Mouse (Mus musculus): ENCODE measurements around the gene Nedd9. TPM values are rescaled to one million over a fixed set of nuclear protein-coding genes. Genes with fewer than 3 reads are reported as not detected.

Nedd9 gene
- total RNA-seq, 2 experiments from 2014 or later = 21.3 to 28.0 TPM

DNA sequence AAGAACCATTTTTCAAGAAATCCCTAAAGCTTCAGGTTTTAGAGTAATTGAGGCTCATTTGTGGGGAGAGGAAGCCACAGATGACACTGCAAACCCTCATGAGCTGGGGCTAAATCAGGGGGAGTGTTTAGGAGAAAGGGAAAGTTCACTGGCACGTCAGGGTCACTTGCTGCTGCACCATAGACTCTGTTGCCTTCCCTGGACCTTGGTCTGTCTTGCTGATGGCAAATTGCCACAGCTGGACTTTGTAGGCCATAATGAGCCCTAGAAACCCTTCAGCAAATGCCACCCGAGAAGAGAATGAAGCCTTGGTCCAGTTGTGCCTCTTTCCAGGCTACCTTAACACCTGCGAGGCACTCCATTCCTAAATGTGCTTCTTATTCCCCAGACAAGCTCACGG, 66.8 kb downstream of the Nedd9 start:
- intact Hi-C loops (cut with DNase I) = loop anchor here (1.0 kb wide), 1 partner anchor 28 kb away; no protein-coding TSS in a partner anchor
- no peak for DNase-seq

DNA sequence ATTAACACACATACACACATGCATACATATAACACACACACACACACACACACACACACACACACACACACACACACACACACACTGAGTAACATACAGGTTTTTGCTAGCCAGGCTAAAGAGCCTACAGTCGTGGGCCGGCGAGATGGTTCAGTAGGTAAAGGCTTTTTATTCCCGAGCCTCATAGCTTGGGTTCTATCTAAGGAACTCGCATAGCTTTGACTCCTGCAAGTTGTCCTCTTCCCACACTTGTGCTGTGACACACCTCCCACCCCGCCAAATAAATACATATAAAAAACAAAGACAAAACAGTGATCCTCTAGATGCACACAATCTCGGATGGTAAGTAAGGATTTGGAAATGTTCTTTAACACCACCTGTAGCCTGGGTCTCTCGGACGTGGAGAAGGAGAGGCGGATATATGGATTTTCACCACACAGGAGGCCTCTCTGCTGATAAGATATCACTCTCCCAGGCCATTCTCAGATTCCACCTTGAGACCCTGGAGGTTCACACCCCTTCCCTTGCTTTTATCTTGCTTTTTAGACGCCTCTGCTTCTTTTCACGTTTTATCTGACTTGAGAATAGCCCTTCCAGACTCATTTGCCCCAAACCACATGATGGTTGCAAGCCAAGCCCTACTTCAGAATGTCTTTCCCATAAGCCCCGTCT, 68.8 kb downstream of the Nedd9 start:
- no peak for DNase-seq
- intact Hi-C loops (cut with DNase I) = no loop called here

DNA sequence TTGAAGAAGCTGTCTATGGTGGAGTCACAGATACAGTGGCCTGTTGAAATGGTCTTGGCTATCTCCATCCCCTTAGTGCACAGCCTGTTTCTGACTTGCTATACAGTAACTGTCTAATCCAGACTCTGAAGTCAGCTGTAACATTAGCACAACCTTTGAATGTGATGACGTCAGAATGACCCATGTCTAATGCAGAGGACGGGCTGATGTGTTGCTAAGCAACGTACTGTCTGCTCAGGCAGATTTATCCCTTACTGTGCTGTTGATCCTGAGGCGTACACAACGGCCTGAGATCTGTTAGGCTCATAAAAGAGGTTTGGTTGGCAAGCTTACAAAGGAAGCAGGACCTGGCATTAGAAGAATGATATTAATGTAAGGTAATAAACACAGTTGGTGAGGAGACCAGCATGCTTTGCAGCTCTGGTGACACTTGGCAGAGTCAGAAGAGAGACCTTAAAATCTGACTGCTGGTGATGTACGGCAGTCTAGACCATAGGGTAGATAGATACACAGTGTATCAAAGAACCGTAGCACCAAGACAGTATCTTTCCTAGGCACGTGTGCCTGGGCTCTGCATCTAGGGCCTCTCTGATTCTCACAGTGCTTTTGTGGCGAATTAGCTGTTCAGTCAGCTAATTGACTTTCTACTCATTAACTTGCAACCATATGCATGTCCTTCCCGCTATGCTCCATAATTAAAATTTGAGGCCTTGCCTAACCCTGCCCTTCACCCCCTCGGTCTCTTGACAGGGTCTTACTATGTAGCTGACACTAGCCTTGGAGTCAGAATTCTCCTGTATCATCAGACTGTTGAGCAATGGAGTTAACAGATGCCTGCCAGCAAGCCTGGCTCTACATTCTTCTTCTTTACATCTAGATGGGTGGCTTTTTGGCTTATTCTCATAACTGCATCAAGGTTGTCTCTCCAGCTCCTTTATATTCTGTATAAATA, 70.8 kb downstream of the Nedd9 start:
- intact Hi-C loops (cut with DNase I) = no loop called here
- DNase-seq = no peak

DNA sequence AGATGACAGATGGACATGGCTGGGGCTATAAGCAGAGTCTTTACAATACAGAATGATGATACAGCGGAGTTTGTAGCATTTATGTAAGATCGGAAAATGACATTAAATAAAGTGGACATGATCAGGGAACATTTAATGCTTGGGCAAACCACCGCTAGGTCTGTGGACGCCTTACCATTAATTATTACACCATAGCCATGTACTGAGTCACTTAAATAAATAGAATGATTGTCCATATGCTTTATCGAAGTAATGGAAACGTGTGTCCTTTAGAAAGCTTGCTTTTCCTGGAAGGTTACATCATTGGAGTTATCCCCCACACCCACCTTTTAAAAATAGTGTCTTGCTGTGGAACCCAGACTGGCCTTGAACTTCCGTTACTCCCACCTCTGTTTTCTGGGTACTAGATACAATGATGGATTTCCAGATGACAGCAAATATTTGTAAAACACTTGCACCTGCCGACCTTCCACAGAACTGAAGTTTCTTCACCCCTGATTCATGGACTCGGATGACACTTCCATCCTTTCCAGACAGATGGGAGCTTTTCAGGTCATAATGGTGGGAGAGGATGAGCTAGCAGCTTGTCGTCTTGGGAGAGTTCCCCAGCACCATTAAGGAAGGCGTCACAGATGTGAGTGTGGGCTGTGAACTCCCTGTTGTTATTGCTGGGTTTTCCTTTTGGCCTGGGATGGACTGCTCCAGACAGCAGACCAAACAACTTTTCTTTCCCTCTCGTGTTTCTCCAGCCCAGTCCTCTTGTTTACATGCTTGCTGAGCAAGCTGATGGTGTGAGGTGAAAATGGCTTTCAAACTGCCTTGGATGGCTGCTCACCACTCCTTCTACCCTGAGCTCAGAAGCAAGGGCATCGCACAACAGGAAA, 76.7 kb downstream of the Nedd9 start:
- intact Hi-C loops (cut with DNase I) = no loop called here
- DNase-seq = no peak

DNA sequence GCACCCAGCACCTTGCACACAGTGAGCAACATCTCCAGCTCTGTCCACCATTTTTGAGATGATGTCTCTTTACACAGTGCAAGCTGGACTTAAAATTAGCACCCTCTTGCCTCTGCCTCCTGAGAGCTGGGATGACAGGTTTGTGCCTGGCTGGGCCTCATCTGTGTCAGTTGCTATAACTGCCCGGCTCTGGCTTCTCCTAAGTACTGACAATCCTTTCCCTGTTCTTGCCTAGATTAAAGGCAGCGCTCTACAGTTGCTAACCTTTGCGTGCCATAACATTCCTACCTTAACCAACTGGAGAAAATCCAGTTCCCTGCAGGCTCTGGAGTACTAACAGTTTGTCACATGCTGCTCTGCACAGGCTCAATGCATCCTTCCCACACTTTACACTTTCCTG, 77.9 kb downstream of the Nedd9 start:
- intact Hi-C loops (cut with DNase I) = no loop called here
- no peak for DNase-seq

DNA sequence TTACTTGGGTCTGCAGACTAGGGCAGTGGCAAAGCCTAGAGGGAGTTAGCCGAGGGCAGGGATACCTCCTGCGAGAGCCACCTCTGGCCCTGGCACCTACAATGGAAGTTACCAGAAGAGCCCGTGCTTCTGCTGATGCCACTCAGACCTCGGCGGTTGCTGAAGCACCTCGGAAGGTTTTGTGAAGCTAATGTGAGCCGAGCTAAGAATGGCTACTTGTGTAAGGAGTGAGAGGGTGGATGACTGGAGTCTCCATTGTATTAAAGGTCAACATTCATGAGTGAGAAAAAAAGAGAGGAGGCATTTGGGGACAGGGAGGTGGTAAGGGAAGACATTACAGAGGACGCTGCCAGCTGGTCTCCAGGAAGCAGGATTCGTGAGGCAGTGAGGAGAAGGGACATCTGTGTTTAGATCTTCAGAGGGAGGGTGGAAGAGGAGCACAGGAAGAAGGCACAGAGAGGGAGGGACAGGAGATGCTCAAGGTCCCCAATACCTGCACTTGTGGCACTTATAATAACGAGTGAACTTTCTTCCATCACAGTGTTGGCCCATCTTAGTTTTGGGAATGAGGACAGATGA, 78.7 kb downstream of the Nedd9 start:
- intact Hi-C loops (cut with DNase I) = no loop called here
- no peak for DNase-seq

DNA sequence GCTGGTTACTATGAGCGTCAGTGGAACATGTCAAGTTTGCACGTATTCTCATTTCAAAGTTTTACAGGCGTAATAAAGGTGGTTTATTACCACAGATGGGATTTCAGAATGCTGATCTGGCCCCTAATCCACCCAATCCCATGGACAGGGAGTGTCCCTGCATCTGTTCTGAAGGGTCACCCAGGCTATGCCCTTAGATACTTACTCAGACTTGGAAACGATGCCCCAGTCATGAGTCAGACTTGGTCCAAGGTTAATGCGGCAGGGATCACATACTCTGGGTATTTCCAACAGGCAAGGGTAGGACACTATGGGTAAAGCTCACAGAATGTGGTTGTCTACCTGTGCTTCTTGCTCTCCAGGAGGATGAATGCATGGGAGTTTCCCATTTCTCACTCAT, 82.2 kb downstream of the Nedd9 start:
- intact Hi-C loops (cut with DNase I) = no loop called here
- no peak for DNase-seq

- intact Hi-C loops (cut with DNase I) = no loop called here
- peak; percentile 31 to 35 for DNase-seq
These were observed 83.3 kb downstream of the Nedd9 start for GRCm38 (mm10) chr13:41403838-41404237.

GRCm38 (mm10) chr13:41402441-41403003, 84.6 kb downstream of the Nedd9 start:
- no peak for DNase-seq
- intact Hi-C loops (cut with DNase I) = no loop called here

DNA sequence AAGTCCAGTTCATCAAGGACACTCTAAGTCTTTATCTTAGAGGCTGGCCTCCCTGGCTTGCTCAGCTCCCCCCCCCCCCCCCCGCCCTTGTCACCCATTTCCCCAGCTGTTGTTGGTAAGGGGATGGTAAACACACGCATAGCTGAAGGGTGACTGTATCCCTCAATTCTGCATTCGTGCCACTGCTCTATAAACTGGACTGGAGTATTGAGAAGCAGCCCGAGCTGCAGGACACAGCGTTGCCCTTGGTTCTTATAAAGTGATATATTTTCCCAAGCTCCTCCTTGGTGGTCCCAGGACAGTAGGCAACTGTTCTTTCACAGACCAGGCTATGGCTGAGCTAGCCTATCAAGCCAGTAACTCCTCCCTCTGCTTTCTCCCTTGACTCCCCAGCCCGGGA, 85.4 kb downstream of the Nedd9 start:
- no peak for DNase-seq
- intact Hi-C loops (cut with DNase I) = no loop called here

DNA sequence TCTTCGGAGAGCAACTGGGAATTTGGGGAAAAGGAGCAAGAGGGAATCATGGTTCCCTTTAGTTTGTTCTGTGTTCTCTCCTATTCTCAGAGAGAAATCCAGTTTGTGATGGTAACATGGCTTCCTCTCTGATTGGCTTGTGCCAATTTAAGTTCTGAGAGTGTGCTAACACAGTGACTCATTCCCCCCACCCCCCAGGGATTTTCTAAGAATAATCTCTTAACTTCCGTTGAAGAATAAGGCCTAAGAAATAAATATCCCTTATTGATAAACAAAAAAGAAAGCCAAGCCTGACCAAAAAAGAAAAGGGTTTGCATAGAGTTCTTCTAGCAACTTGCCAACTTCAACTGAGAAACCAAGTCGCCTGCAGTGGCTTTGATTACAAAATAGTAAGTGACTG, 86.9 kb downstream of the Nedd9 start:
- intact Hi-C loops (cut with DNase I) = no loop called here

GRCm38 (mm10) chr13:41392191-41392590, 95.0 kb downstream of the Nedd9 start:
- intact Hi-C loops (cut with DNase I) = loop anchor here (1.0 kb wide), 1 partner anchor 28 kb away; no protein-coding TSS in a partner anchor
- no peak for DNase-seq

More for the DNA sequence above, 86.9 kb downstream of the Nedd9 start:
- DNase-seq = no peak

DNA sequence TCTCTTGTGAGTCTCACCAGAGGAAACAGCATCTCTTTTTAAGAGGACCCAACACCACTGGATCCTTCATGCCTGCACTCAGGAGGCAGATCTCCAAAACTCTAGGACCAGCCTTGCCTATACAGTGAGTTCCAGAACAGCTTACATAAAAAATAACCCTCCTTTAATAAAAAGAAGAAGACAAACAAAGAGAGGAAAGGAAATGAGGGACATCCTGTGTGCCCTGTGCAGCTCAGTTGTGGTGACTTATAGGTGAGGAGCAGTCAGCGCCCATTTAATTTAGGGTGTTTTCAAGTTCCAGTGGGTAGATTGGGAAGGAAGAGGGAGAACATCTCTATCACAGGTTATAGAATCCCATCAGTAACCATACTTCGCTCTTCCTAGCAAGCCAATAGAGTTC, 96.5 kb downstream of the Nedd9 start:
- intact Hi-C loops (cut with DNase I) = no loop called here
- no peak for DNase-seq

DNA sequence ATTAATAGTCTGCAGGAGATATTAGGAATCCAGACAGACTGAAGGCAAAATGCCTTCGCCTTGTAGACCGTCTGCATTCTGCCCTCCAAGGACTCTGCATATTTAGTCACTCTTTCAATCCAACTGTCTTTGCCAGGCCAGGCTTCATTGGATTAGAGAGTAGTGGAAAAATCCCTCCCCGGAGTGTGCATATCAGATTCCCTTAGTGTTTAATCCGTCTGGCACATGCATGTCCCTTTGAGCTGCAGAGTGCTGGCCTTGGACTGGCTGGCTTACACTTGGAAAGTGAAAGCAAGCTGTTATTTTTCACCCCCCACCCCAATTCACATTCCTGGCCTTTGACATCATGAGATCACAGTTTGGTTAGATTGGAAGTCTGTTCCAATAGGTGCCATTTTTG, 100.6 kb downstream of the Nedd9 start:
- intact Hi-C loops (cut with DNase I) = no loop called here
- no peak for DNase-seq

DNA sequence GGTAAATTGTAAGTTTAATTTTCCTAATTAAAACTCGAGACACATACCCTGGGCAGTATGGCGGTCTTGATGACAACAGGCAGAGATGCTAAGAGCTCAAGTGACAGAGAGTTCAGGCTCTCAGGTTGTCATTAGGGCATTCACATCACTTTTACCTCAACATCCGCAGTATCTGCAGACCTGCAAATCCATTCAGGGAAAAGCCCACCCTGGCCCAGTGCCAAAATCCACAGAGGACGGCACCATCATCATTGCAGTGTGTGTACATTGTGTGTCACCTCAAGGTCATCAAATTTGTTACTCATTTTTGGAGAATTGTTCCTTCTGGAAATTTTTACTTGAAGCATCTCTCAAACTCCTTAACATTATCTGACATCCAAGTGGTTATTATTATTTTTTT, 102.3 kb downstream of the Nedd9 start:
- no peak for DNase-seq
- intact Hi-C loops (cut with DNase I) = no loop called here

DNA sequence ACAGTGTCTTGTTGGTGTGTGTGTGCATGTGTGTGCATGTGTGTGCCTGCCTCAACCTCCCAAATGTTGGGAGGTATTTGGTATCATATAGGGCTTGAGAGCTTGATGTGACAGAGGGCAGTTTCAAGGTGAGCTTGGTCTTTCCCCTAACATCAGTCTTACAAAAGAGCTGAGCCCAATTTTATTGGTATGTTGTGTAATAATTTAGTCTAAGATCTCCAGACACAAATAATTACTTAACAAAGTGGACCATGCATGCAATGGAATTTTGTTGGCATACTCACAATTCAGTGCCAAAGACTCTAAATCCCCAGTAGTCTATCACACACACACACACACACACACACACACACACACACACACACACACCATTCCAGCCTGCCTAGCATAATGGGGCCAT, 104.5 kb downstream of the Nedd9 start:
- DNase-seq = no peak
- intact Hi-C loops (cut with DNase I) = no loop called here

DNA sequence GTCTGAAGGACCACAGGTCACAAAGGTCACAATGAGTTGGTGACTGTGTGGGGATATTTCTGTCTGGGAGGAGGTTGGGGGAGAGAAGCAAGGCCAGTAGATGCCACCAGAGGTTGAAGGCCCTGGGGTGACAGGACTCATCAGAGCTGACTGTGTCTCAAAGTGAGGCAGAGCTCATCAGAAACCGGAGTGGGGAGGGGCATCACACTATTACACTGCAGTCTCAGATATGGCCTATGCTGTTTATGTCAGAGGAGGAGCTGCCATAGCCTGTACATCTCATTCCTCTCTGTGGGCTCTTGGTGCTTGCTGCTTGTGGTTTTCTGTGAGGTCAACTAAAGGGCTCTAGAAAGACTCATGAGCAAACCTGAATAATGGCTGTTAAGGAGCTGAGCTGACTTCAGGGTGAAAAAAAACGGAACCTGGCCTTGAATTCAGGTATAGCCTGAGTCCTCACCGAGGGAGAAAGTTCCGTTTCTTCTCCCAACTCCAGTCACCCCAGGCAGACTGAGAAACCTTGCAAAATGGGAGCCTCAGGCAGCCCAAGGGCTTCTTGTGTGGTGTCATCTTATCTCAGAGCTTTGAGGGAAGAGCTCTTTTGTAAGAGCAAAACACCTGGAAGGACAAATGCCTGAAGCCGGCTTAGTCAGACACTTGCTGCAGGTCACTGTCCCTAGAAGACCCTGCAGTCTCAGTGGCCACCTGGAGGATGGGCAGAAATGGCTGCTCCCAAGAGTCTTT, 105.2 kb downstream of the Nedd9 start:
- intact Hi-C loops (cut with DNase I) = no loop called here
- no peak for DNase-seq

- DNase-seq = no peak
- intact Hi-C loops (cut with DNase I) = no loop called here
These were observed 105.9 kb downstream of the Nedd9 start for GRCm38 (mm10) chr13:41381041-41381805.

DNA sequence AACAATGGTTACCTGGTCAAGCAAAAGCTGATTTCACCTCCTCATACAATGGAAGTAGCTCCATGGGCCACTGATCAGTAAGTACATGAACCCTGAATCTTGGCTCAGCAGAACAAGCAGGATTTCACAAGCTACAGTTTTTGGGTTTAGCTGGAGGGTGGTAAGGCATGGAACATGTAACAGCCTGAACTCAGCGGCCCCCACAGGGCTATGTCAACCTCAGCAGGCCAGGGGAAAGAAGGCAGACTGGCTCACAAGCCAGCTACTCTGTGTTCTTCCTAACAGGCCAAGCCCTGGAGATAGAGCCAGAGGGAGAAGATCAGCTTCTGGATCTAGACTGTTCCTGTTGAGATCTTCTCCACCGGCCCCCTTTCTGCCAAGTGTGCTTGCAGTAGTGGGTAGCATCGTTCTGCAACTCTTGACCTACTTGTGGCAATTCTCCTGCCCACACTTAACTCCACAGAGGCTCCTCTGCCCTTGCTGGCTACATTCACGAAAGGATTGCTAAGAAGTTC, 107.2 kb downstream of the Nedd9 start:
- no peak for DNase-seq
- intact Hi-C loops (cut with DNase I) = no loop called here

Data from heart, postnatal 36 days (tissue).